Mouse (Mus musculus): ENCODE measurements around the gene Tec. TPM values are rescaled to one million over a fixed set of nuclear protein-coding genes. Genes with fewer than 3 reads are reported as not detected.
A peak's percentile ranks its signal among the peaks of the same experiment; 100 is the strongest.

Tec gene
- polyA plus RNA-seq, 1 experiment from 2014 or later = 10.0 TPM

GRCm38 (mm10) chr5:72761237-72761636 lies 107.0 kb downstream of the Tec start:
- Histone ChIP-seq H3K4me2 (no peak overlapping the region), H3K9me3 (no peaks in the 10 kb centered on the region), H3K4me3 (no peak overlapping the region), H3K27me3 (no peaks in the 10 kb centered on the region), H3K9ac (no peak overlapping the region), H3K27ac (replicated peaks) (no peak overlapping the region), H3K4me1 (replicated peaks) (no peaks in the 10 kb centered on the region), H3K36me3 (no peaks in the 10 kb centered on the region)
- 78% methylated on average over 5 of the region's 5 CpGs for WGBS
- no peak for ATAC-seq (ENCODE audit: low read depth)

- no peaks in the 10 kb centered on the region for H3K9me3 ChIP-seq
- H3K36me3 ChIP-seq = no peaks in the 10 kb centered on the region
- H3K9ac ChIP-seq = no peak overlapping the region
- H3K27ac ChIP-seq (replicated peaks) = no peak overlapping the region
- ATAC-seq (ENCODE audit: low read depth) = peak; percentile 54
- no peaks in the 10 kb centered on the region for H3K27me3 ChIP-seq
- no peak overlapping the region for H3K4me3 ChIP-seq
- no peaks in the 10 kb centered on the region for H3K4me1 ChIP-seq (replicated peaks)
- H3K4me2 ChIP-seq = no peak overlapping the region
- 78% methylated on average over 13 of the region's 13 CpGs for WGBS
Observed at GRCm38 (mm10) chr5:72758925-72759924, 109.1 kb downstream of the Tec start.

DNA sequence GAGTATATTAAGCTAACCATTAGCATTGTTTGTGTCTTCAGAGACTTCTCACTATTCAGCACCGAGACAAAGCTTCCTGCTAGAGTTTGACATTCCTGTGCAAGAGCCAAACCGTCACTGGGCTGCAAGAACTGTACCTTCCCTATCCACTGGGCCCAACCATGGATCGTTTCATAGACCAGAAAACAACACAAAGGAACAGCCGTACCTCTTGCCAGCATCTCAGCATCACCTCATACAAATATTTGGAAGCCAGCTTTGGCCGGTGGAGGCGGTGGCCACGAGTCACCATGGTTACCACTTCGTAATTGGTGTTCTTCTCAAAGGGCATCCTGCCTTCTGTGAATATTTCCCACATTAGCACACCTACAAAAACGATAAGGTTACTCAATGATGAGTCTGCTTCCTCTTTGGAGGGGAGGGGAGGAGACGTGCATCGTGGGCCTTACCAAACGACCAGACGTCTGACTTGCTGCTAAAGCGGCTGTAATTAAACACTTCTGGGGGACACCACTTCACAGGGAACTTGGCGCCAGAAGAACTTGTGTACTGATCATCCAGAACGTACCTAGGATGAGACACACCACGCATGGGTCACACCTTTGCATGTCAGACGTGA lies 111.0 kb downstream of the Tec start:
- H3K4me1 ChIP-seq (replicated peaks) = no peaks in the 10 kb centered on the region
- no peak overlapping the region for H3K4me3 ChIP-seq
- no peak overlapping the region for H3K27ac ChIP-seq (replicated peaks)
- ATAC-seq (ENCODE audit: low read depth) = peak; percentile 60
- H3K9ac ChIP-seq = no peak overlapping the region
- H3K4me2 ChIP-seq = no peak overlapping the region
- no peaks in the 10 kb centered on the region for H3K9me3 ChIP-seq
- no peaks in the 10 kb centered on the region for H3K36me3 ChIP-seq
- 72% methylated on average over 18 of the region's 18 CpGs for WGBS
- H3K27me3 ChIP-seq = no peaks in the 10 kb centered on the region

- WGBS = 91% methylated on average over 8 of the region's 8 CpGs
- Histone ChIP-seq H3K9me3 (no peaks in the 10 kb centered on the region), H3K27me3 (no peaks in the 10 kb centered on the region), H3K36me3 (no peaks in the 10 kb centered on the region), H3K4me2 (no peak overlapping the region), H3K4me3 (no peak overlapping the region), H3K9ac (no peak overlapping the region), H3K27ac (replicated peaks) (no peak overlapping the region), H3K4me1 (replicated peaks) (peaks cover 5% of the 10 kb centered on the region)
- ATAC-seq (ENCODE audit: low read depth) = no peak
Observed at GRCm38 (mm10) chr5:72755941-72756340, 112.3 kb downstream of the Tec start.

GRCm38 (mm10) chr5:72755035-72755434 lies 113.2 kb downstream of the Tec start:
- Histone ChIP-seq H3K4me2 (no peak overlapping the region), H3K4me3 (no peak overlapping the region), H3K9ac (no peak overlapping the region), H3K36me3 (no peaks in the 10 kb centered on the region), H3K27ac (replicated peaks) (no peak overlapping the region), H3K27me3 (no peaks in the 10 kb centered on the region), H3K9me3 (no peaks in the 10 kb centered on the region), H3K4me1 (replicated peaks) (peaks cover 6% of the 10 kb centered on the region)
- WGBS = 91% methylated on average over 2 of the region's 2 CpGs
- ATAC-seq (ENCODE audit: low read depth) = no peak

- WGBS = 89% methylated on average over 5 of the region's 5 CpGs
- no peak within 1 kb of the TSS for H3K9ac ChIP-seq
- no peak for ATAC-seq (ENCODE audit: low read depth)
- no peaks in the 10 kb centered on the region for H3K9me3 ChIP-seq
- no peaks in the 10 kb centered on the region for H3K27me3 ChIP-seq
- H3K4me3 ChIP-seq = no peak within 1 kb of the TSS
- peak within 1 kb of the TSS; percentile 7; the same call in 1 of the 2 replicates for H3K27ac ChIP-seq (replicated peaks)
- H3K36me3 ChIP-seq = no peaks in the 10 kb centered on the region
- peaks cover 6% of the 10 kb centered on the region for H3K4me1 ChIP-seq (replicated peaks)
- no peak within 1 kb of the TSS for H3K4me2 ChIP-seq
Observed at GRCm38 (mm10) chr5:72752585-72752984, 115.7 kb downstream of the Tec start, which contains the start of gene Txk. Gene Txk (minus strand): TSS chr5:72752777.

DNA sequence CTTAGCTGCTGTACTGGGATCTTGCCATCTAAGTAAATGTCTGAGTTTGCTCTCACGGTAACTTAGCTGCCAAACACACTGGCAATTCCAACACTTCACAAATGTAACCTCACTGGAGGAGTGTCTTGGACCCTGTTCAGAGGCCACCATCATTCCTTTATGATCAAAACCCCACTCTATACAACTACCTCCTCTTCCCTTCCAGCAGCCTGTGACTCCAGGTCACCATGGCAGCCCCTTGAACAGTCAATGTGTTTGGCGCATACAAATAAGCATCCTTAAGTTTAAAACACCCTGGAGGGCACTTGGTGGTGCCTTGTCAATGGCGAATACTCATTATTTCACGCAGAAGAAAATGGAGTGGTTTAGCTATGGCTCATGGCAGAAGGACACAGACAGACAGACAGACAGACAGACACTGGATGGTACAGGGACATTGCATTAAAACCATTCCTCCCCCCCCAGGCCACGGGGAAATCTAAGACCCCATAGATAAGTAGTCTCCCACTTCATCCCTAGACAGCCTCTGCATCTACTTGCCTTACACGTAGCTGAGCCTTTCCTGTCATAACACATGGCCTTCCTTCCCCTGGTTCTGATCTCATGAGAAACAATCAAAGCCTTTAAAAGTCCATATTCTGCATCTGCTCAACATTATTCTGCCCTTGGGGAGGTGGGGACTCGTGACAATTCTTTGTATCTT lies 117.1 kb downstream of the Tec start:
- Histone ChIP-seq H3K27me3 (no peaks in the 10 kb centered on the region), H3K36me3 (no peaks in the 10 kb centered on the region), H3K9me3 (no peaks in the 10 kb centered on the region), H3K4me2 (no peak overlapping the region), H3K27ac (replicated peaks) (peak overlapping the region; percentile 7; the same call in 1 of the 2 replicates), H3K9ac (no peak overlapping the region), H3K4me1 (replicated peaks) (peaks cover 6% of the 10 kb centered on the region), H3K4me3 (no peak overlapping the region)
- WGBS = 61% methylated on average over 7 of the region's 7 CpGs
- peak; percentile 75 for ATAC-seq (ENCODE audit: low read depth)

DNA sequence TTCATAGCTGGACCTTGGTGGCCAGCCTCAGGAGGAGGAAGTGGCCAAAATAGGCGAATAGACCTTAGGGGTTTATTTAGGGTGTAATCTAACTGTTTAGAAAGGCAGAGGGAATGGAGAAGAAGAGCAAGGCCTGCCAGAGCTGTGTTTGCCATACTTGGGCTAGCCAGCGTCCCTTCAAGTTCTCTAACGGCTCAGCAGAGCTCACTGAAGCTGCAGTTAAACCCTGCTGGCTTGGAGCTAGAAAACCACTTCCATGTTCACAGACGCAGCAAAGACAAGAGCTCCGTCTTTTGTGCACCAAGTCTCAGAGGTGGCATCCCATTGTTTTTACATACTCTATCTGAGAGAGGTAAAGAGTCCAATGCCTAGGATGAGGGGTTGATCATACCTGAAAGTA lies 118.1 kb downstream of the Tec start:
- no peak overlapping the region for H3K4me2 ChIP-seq
- no peaks in the 10 kb centered on the region for H3K36me3 ChIP-seq
- H3K27me3 ChIP-seq = no peaks in the 10 kb centered on the region
- H3K9ac ChIP-seq = no peak overlapping the region
- no peak for ATAC-seq (ENCODE audit: low read depth)
- H3K4me3 ChIP-seq = no peak overlapping the region
- 82% methylated on average over 5 of the region's 5 CpGs for WGBS
- no peak overlapping the region for H3K27ac ChIP-seq (replicated peaks)
- no peaks in the 10 kb centered on the region for H3K9me3 ChIP-seq
- peaks cover 6% of the 10 kb centered on the region for H3K4me1 ChIP-seq (replicated peaks)

DNA sequence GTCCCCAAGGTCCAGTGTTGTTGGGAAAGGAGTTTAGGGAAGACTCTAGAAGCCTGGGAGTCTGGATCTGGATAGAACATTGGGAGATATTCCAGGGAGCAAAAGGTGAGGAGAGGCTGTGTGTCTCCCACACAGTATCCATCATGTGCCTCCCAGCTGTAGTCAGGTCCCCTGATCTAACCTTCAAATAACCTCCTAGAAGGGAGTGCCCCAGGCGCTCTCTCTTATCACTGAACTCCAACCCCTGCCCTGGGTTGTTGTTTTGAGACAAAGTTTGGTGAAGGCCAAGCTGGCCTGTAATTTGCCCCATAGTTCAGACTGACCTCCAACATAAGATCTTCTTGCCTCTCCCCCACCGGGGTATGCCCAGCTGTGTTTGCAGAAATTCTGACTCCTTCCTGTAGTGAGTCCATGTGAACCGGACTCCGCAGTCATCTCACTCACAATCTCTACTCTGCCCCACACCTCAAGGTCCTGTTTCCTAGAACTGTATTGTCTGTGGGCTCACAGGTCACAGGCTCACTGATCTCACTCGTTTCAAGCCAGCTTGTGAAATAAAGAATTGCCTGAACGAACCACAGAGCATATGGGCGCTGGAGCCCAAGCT lies 119.5 kb downstream of the Tec start:
- H3K9ac ChIP-seq = no peak overlapping the region
- no peak overlapping the region for H3K27ac ChIP-seq (replicated peaks)
- no peak for ATAC-seq (ENCODE audit: low read depth)
- H3K36me3 ChIP-seq = no peaks in the 10 kb centered on the region
- H3K4me1 ChIP-seq (replicated peaks) = peaks cover 6% of the 10 kb centered on the region
- H3K4me3 ChIP-seq = no peak overlapping the region
- H3K4me2 ChIP-seq = no peak overlapping the region
- 83% methylated on average over 7 of the region's 7 CpGs for WGBS
- no peaks in the 10 kb centered on the region for H3K9me3 ChIP-seq
- no peaks in the 10 kb centered on the region for H3K27me3 ChIP-seq

DNA sequence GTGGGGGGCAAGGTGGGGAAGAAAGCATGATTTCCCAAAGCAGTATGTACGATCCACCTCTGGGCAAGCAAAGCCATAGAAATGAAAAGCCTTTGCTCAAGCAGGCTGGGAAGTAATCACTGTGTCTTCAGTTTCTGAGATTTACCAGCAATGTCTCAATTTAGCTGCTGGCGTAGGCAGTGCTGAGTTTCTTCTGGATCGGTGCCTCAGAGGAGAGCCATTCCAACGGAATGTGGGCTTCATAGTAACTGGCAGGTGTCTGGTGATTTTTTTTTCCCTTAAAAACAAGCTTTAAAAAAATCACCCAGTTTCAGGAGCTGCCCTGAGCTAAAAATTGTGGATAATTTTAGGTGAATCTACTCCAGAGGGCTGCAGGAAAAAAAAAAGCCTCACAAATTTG lies 120.9 kb downstream of the Tec start:
- Histone ChIP-seq H3K36me3 (no peaks in the 10 kb centered on the region), H3K27ac (replicated peaks) (no peak overlapping the region), H3K4me3 (no peak overlapping the region), H3K4me1 (replicated peaks) (peaks cover 6% of the 10 kb centered on the region), H3K9ac (no peak overlapping the region), H3K9me3 (no peaks in the 10 kb centered on the region), H3K27me3 (no peaks in the 10 kb centered on the region), H3K4me2 (no peak overlapping the region)
- no peak for ATAC-seq (ENCODE audit: low read depth)
- 86% methylated on average over 4 of the region's 4 CpGs for WGBS

GRCm38 (mm10) chr5:72746461-72746860 lies 121.8 kb downstream of the Tec start:
- ATAC-seq (ENCODE audit: low read depth) = no peak
- peaks cover 6% of the 10 kb centered on the region for H3K4me1 ChIP-seq (replicated peaks)
- H3K4me3 ChIP-seq = no peak overlapping the region
- 86% methylated on average over 4 of the region's 4 CpGs for WGBS
- no peaks in the 10 kb centered on the region for H3K36me3 ChIP-seq
- H3K9me3 ChIP-seq = no peaks in the 10 kb centered on the region
- H3K9ac ChIP-seq = no peak overlapping the region
- H3K4me2 ChIP-seq = no peak overlapping the region
- H3K27ac ChIP-seq (replicated peaks) = no peak overlapping the region
- H3K27me3 ChIP-seq = no peaks in the 10 kb centered on the region

DNA sequence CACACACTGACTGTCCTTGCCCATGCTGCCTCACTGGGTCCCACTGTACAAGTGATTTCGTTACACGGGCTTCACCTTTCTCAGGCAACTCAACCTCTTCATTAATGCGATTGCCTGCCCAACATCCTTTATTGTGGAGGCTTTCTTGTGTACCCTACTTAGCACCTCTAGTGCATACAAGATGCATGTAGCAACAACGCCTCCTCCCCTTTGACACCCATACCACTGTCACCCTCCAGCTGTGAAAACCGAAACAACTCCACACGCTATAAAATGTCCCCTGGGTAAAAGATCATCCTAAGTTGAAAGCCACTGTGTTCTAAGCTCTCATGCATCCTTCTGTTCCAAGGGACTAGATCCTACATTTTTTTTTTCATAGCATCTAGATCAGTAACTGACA lies 125.2 kb downstream of the Tec start:
- Histone ChIP-seq H3K27ac (replicated peaks) (no peak overlapping the region), H3K27me3 (no peaks in the 10 kb centered on the region), H3K9me3 (no peaks in the 10 kb centered on the region), H3K4me3 (no peak overlapping the region), H3K9ac (no peak overlapping the region), H3K4me1 (replicated peaks) (no peaks in the 10 kb centered on the region), H3K4me2 (no peak overlapping the region), H3K36me3 (no peaks in the 10 kb centered on the region)
- ATAC-seq (ENCODE audit: low read depth) = no peak
- WGBS = 88% methylated on average over 6 of the region's 6 CpGs
